Mouse (Mus musculus) heart, adult 2 months (tissue): ENCODE data around the gene Gjb6.

Experiments
- EP300 ChIP-seq: fragments of 200-500 bp; IDR thresholded peaks from 2 replicates; pipeline ENCODE4 v1.6.1; 2011; ENCODE audit warnings: low read depth, low read length, control low read depth; ENCODE audit not compliant: insufficient read depth
- POLR2A ChIP-seq: fragments of 200-500 bp; IDR thresholded peaks from 2 replicates; pipeline ENCODE4 v1.6.1; 2011; ENCODE audit warnings: mild to moderate bottlenecking, low read depth, low read length, control low read depth; ENCODE audit not compliant: insufficient read depth

GRCm38 (mm10) chr14:57107091-57107490 is 26.3 kb downstream of the Gjb6 start:
- TF ChIP-seq EP300 (no peak), POLR2A (no peak)
